Mouse (Mus musculus) heart, embryonic 16.5 days (tissue): Measurements from ENCODE around the gene Pla2g5. TPM values are rescaled to one million over a fixed set of nuclear protein-coding genes. Genes with fewer than 3 reads are reported as not detected.

Source experiments
- ATAC-seq: fragments of 200-750 bp; cut with Nextera tagmentation; replicated peaks from 2 replicates; pipeline ENCODE4 v1.8.0; 2017; ENCODE audit warnings: moderate number of reproducible peaks; ENCODE audit not compliant: insufficient read depth, low FRiP score; ENCODE audit errors: extremely low read depth
- H3K27ac ChIP-seq: fragments of 300-500 bp; sonication (generic); 2 replicates; pipeline ENCODE4 v1.5.1; 2014; ENCODE audit warnings: mild to moderate bottlenecking, low read length, control low read depth, moderate library complexity
- H3K27me3 ChIP-seq: fragments of 300-500 bp; sonication (generic); 2 replicates; pipeline ENCODE4 v1.6.1; 2014; ENCODE audit warnings: low read length, mixed read lengths; ENCODE audit not compliant: control insufficient read depth, insufficient read depth
- H3K36me3 ChIP-seq: fragments of 300-500 bp; sonication (generic); 2 replicates; pipeline ENCODE4 v1.6.1; 2014; ENCODE audit not compliant: control insufficient read depth, insufficient read depth
- H3K4me1 ChIP-seq: fragments of 300-500 bp; sonication (generic); 2 replicates; pipeline ENCODE4 v1.6.1; 2014; ENCODE audit warnings: low read length, mixed read lengths; ENCODE audit not compliant: control insufficient read depth, insufficient read depth
- H3K4me2 ChIP-seq: fragments of 300-500 bp; sonication (generic); 2 replicates; pipeline ENCODE4 v1.6.1; 2014; ENCODE audit warnings: low read depth, mild to moderate bottlenecking, control low read depth, low read length
- H3K4me3 ChIP-seq: fragments of 300-500 bp; sonication (generic); 2 replicates; pipeline ENCODE4 v1.5.1; 2014; ENCODE audit warnings: mild to moderate bottlenecking, control low read depth, low read length
- H3K9ac ChIP-seq: fragments of 300-500 bp; sonication (generic); 2 replicates; pipeline ENCODE4 v1.6.1; 2014; ENCODE audit warnings: low read length, control low read depth
- H3K9me3 ChIP-seq: fragments of 300-500 bp; sonication (generic); replicated peaks from 2 replicates; pipeline ENCODE4 v1.6.1; 2016; ENCODE audit warnings: low read length; ENCODE audit not compliant: control insufficient read depth
- WGBS: fragments of 180-500 bp; shearing (Covaris S2); extraction: QIAGEN DNeasy Blood & Tissue Kit; methylation state at CpG from one replicate; pipeline ENCODE4 v1.1.7; 2014; 5-methylcytosine and 5-hydroxymethylcytosine counted together
- polyA plus RNA-seq: library from polyadenylated mRNA; unstranded; fragments of >200 nt; fragmentation: Nextera tagmentation; extraction: Ambion mirVana; gene quantifications from 2 replicates; pipeline ENCODE4 v1.2.1, GENCODE M21; 2015

The Pla2g5 gene
- polyA plus RNA-seq, 1 experiment from 2014 or later, result 2.7 TPM

DNA sequence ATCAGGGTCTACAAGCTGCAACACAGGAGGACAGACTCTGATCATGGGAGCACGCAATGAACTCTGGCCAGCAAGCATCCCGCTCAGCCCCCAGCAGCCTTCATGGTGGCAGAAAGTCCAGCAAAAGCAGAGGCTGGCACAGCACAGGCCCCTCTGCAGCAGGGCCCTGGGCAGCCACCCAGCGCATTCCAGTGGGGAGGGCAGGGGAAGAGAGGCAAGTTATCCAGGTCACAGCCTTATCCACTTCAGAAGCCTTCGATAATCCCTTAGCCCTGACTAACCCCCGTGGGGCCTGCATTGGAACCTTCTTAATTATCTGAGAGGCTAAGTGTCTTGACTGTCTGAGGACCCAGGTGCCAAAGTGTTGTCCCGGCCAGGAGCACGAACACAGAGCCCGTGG, 44.2 kb downstream of the Pla2g5 start:
- H3K27ac ChIP-seq, result peak overlapping the region; percentile 51; the same call in 1 of the 2 replicates
- H3K9ac ChIP-seq, result no peak overlapping the region; the same call in 1 of the 2 replicates

GRCm38 (mm10) chr4:138817736-138818135, 45.5 kb downstream of the Pla2g5 start:
- no peak for ATAC-seq
- Histone ChIP-seq H3K36me3 (no peaks in the 10 kb centered on the region), H3K27me3 (peaks cover 26% of the 10 kb centered on the region), H3K27ac (no peak overlapping the region), H3K4me2 (no peak overlapping the region), H3K9ac (no peak overlapping the region), H3K9me3 (peaks cover 5% of the 10 kb centered on the region), H3K4me3 (no peak overlapping the region), H3K4me1 (peaks cover 11% of the 10 kb centered on the region)
- WGBS, result 51% methylated on average over 6 of the region's 6 CpGs

More for the DNA sequence above, 44.2 kb downstream of the Pla2g5 start:
- ATAC-seq, result peak; percentile 95
- peaks cover 11% of the 10 kb centered on the region for H3K4me1 ChIP-seq
- H3K4me3 ChIP-seq, result no peak overlapping the region
- peaks cover 8% of the 10 kb centered on the region for H3K9me3 ChIP-seq
- H3K36me3 ChIP-seq, result no peaks in the 10 kb centered on the region
- WGBS, result 22% methylated on average over 8 of the region's 8 CpGs
- peak overlapping the region; percentile 42; the same call in 1 of the 2 replicates for H3K4me2 ChIP-seq
- peaks cover 14% of the 10 kb centered on the region for H3K27me3 ChIP-seq

GRCm38 (mm10) chr4:138816166-138816565, 47.1 kb downstream of the Pla2g5 start:
- Histone ChIP-seq H3K9ac (no peak overlapping the region), H3K27me3 (peaks cover 40% of the 10 kb centered on the region), H3K4me2 (no peak overlapping the region), H3K4me3 (no peak overlapping the region), H3K36me3 (no peaks in the 10 kb centered on the region), H3K27ac (no peak overlapping the region), H3K9me3 (no peaks in the 10 kb centered on the region), H3K4me1 (peaks cover 11% of the 10 kb centered on the region)
- 74% methylated on average over 9 of the region's 9 CpGs for WGBS
- ATAC-seq, result no peak

DNA sequence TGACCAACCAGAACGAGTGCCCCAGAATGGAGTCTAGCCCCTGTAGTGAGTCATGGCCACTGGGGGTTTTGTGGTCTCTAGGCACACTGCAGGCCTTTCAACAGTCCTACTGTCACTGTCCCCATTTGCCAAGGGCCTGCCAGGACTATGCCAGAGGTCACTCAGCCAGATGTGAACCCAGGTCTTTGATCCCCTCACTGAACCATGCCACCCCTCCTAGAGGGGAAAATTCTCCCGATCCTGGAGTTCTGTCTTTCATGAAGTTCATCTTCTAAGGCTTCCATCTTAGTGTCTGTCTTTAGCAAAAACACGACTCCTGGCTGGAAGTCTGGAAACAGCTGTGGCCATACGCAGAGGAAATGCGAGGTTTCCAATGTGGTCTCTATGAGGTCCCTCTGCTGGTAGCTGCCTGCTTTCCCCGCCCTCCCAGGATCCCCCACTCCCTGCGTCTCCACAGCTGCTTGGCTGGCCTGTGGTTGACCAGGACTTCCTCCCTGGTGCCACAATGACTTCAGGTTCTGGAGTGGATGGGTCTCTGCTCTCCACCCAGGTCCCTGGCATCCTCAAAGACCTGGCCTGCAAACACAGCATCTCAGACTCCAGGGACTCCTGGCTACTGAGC, 56.3 kb downstream of the Pla2g5 start:
- WGBS, result 51% methylated on average over 7 of the region's 7 CpGs
- no peak overlapping the region for H3K9ac ChIP-seq
- ATAC-seq, result no peak
- no peaks in the 10 kb centered on the region; the same call in 1 of the 2 replicates for H3K9me3 ChIP-seq
- H3K27ac ChIP-seq, result no peak overlapping the region
- no peaks in the 10 kb centered on the region for H3K4me1 ChIP-seq
- no peak overlapping the region for H3K4me2 ChIP-seq
- no peaks in the 10 kb centered on the region for H3K36me3 ChIP-seq
- peaks cover 27% of the 10 kb centered on the region for H3K27me3 ChIP-seq
- H3K4me3 ChIP-seq, result no peak overlapping the region

GRCm38 (mm10) chr4:138806160-138806559, 57.1 kb downstream of the Pla2g5 start:
- Histone ChIP-seq H3K4me2 (no peak overlapping the region), H3K27me3 (peaks cover 23% of the 10 kb centered on the region), H3K27ac (no peak overlapping the region), H3K36me3 (no peaks in the 10 kb centered on the region), H3K9me3 (no peaks in the 10 kb centered on the region; the same call in 1 of the 2 replicates), H3K4me3 (no peak overlapping the region), H3K9ac (no peak overlapping the region), H3K4me1 (no peaks in the 10 kb centered on the region)
- 74% methylated on average over 8 of the region's 8 CpGs for WGBS
- no peak for ATAC-seq

DNA sequence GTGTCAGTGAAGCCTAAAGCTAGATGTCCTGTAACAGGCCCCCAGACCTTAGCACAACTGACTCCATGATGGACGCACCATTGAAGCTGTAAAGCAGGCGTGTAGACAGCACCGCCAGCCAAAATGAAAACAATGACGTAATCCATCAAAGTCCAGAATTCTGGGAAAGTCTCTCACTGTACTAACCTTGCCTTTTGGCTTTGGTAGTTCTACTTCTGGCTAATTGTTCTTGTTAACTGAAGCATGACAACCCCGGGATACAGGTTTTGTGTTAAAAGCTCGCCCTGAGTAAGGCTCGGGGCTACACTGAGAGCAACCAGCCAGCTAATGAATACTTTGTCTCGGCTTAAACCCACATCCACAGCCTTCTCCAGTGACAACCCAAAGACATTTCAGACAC, 58.0 kb downstream of the Pla2g5 start:
- 72% methylated on average over 8 of the region's 8 CpGs for WGBS
- no peak for ATAC-seq
- Histone ChIP-seq H3K9ac (no peak overlapping the region), H3K36me3 (no peaks in the 10 kb centered on the region), H3K4me2 (no peak overlapping the region), H3K27me3 (peaks cover 19% of the 10 kb centered on the region), H3K4me1 (peaks cover under 1% of the 10 kb centered on the region; the same call in 1 of the 2 replicates), H3K27ac (no peak overlapping the region), H3K9me3 (no peaks in the 10 kb centered on the region; the same call in 1 of the 2 replicates), H3K4me3 (no peak overlapping the region)

- WGBS, result 88% methylated on average over 11 of the region's 11 CpGs
- H3K36me3 ChIP-seq, result no peaks in the 10 kb centered on the region
- H3K4me1 ChIP-seq, result peaks cover 4% of the 10 kb centered on the region; the same call in 1 of the 2 replicates
- peaks cover 8% of the 10 kb centered on the region for H3K27me3 ChIP-seq
- no peak overlapping the region for H3K27ac ChIP-seq
- H3K4me2 ChIP-seq, result no peak overlapping the region
- no peak overlapping the region for H3K4me3 ChIP-seq
- H3K9ac ChIP-seq, result no peak overlapping the region
- ATAC-seq, result no peak
- no peaks in the 10 kb centered on the region; the same call in 1 of the 2 replicates for H3K9me3 ChIP-seq
Measured at GRCm38 (mm10) chr4:138802917-138803316, 60.4 kb downstream of the Pla2g5 start.

DNA sequence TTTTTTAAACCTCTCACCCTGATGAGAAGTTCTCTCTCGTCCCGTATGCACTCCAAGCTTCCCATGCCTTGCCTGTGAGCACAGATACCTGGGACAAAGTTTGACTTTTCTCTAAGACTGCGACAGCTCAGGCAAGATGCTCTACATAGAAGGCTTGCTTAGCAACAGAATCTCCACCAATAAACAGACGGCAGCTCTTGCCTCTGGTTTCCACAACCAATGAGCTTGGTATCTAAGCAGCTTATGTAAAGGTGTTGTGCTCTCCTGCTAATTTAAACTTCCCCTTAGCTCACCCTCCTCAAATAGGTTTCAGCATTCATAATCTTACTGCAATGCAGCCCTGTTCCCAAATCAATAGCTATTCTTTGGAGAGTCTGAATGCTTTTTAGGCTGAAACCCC, 61.7 kb downstream of the Pla2g5 start:
- H3K9ac ChIP-seq, result no peak overlapping the region
- H3K4me3 ChIP-seq, result no peak overlapping the region
- no peaks in the 10 kb centered on the region for H3K36me3 ChIP-seq
- H3K4me1 ChIP-seq, result peaks cover 4% of the 10 kb centered on the region; the same call in 1 of the 2 replicates
- no peak overlapping the region for H3K4me2 ChIP-seq
- ATAC-seq, result no peak
- peaks cover 8% of the 10 kb centered on the region for H3K27me3 ChIP-seq
- no peaks in the 10 kb centered on the region; the same call in 1 of the 2 replicates for H3K9me3 ChIP-seq
- 71% methylated on average over 4 of the region's 4 CpGs for WGBS
- H3K27ac ChIP-seq, result no peak overlapping the region

DNA sequence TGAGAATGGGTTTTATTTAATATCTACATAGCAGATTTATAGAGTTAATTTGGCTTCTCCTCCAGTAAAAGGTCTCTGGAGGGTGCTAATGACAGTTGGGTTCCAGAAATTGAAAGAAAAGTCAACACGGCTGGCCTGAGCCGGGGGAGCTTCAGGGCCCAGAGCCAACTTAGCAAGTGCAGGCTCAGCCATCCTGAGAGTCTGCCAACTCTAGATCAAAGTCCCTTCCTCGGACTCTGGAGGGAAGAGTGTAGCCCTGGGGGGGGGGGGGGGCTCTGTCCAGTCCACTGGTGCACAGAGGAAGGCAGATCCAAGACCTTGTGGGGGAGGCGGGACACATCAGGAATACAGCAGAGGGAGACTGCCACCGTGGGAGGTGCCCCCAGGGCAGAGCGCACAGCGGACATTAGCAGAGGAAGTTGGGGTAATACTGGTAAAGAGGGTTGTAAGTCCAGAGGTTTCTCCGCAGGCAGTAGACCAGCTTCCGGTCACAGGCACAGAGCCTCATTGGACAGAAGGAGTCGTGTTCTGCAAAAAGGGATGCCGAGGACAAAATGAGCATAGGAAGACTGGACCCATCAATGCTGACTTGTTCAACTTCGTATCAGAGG, 63.0 kb downstream of the Pla2g5 start:
- Histone ChIP-seq H3K36me3 (no peaks in the 10 kb centered on the region), H3K4me3 (no peak overlapping the region), H3K9me3 (no peaks in the 10 kb centered on the region; the same call in 1 of the 2 replicates), H3K27me3 (peaks cover 8% of the 10 kb centered on the region), H3K4me2 (peak overlapping the region; percentile 8; the same call in 1 of the 2 replicates), H3K4me1 (peaks cover 4% of the 10 kb centered on the region; the same call in 1 of the 2 replicates), H3K27ac (no peak overlapping the region), H3K9ac (no peak overlapping the region)
- 52% methylated on average over 12 of the region's 12 CpGs for WGBS
- 0 out of 2 replicates have a peak, but pooled peaks have one; percentile 10 for ATAC-seq
